Mouse (Mus musculus): Measurements from ENCODE around the gene Cyb5r1. TPM values are rescaled to one million over a fixed set of nuclear protein-coding genes. Genes with fewer than 3 reads are reported as not detected.

Gene Cyb5r1
- polyA plus RNA-seq, 1 experiment: 40.5 TPM

- no peak for TF ChIP-seq POLR2A (IDR thresholded peaks at IDR 0.05; ENCODE audit: control insufficient read depth, low read depth, low read length)
- TF ChIP-seq CTCF (IDR thresholded peaks at IDR 0.05; ENCODE audit: control insufficient read depth, insufficient read depth, insufficient replicate concordance, low read depth, low read length): no peak
- no peaks in the 10 kb centered on the region for H3K27me3 ChIP-seq (ENCODE audit: control insufficient read depth, insufficient read depth, low read length)
- no peaks in the 10 kb centered on the region for H3K4me1 ChIP-seq (ENCODE audit: control insufficient read depth, insufficient read depth, low read length)
- no peak overlapping the region for H3K4me3 ChIP-seq (ENCODE audit: control insufficient read depth, low read depth, low read length)
- no peak overlapping the region for H3K27ac ChIP-seq (ENCODE audit: control insufficient read depth, insufficient read depth, low read depth, low read length)
- no peaks in the 10 kb centered on the region for H3K36me3 ChIP-seq (ENCODE audit: control insufficient read depth, insufficient read depth, low read length)
These were observed 55.2 kb downstream of the Cyb5r1 start for GRCm38 (mm10) chr1:134460294-134461284.

Other genes starting within 250 kb of the Cyb5r1 start
- 0.05 TPM in 1 of 2 replicates, not detected in the other for gene Chil1, start 223.4 kb upstream of the Cyb5r1 start, polyA plus RNA-seq (2012; rRNA removed)
- gene Mybph, start 212.1 kb upstream of the Cyb5r1 start, polyA plus RNA-seq (2012; rRNA removed): 0.16 and 0.20 TPM in 2 replicates
- gene Adora1, start 170.1 kb upstream of the Cyb5r1 start, polyA plus RNA-seq (2012; rRNA removed): 19.4 and 28.0 TPM in 2 replicates
- 0.11 TPM in 1 of 2 replicates, not detected in the other for gene Myog, start 115.6 kb upstream of the Cyb5r1 start, polyA plus RNA-seq (2012; rRNA removed)
- 5.1 and 5.7 TPM in 2 replicates for gene Ppfia4, start 72.6 kb upstream of the Cyb5r1 start, polyA plus RNA-seq (2012; rRNA removed)
- 116 and 127 TPM in 2 replicates for gene Tmem183a, start 43.6 kb upstream of the Cyb5r1 start, polyA plus RNA-seq (2012; rRNA removed)
- 48.3 and 57.0 TPM in 2 replicates for gene 4933406M09Rik, start 19.6 kb upstream of the Cyb5r1 start, polyA plus RNA-seq (2012; rRNA removed)
- 79.6 and 87.4 TPM in 2 replicates for gene Adipor1, start 9.8 kb downstream of the Cyb5r1 start, polyA plus RNA-seq (2012; rRNA removed)
- 28.9 and 30.3 TPM in 2 replicates for gene Klhl12, start 50.0 kb downstream of the Cyb5r1 start, polyA plus RNA-seq (2012; rRNA removed)
- 12.6 and 14.4 TPM in 2 replicates for gene Rabif, start 89.1 kb downstream of the Cyb5r1 start, polyA plus RNA-seq (2012; rRNA removed)
- gene Mgat4e, start 144.1 kb downstream of the Cyb5r1 start, polyA plus RNA-seq (2012; rRNA removed): 87.2 and 108 TPM in 2 replicates
- gene Kdm5b, start 154.6 kb downstream of the Cyb5r1 start, polyA plus RNA-seq (2012; rRNA removed): 42.2 and 43.6 TPM in 2 replicates
- 0.14 and 0.22 TPM in 2 replicates for gene Syt2, start 241.1 kb downstream of the Cyb5r1 start, polyA plus RNA-seq (2012; rRNA removed)